Mouse (Mus musculus): ENCODE measurements around the gene Ube2m.

GRCm38 (mm10) chr7:13035211-13035855 lies 2.7 kb downstream of the Ube2m start:
- no peak for TF ChIP-seq CTCF (IDR thresholded peaks at IDR 0.05)
- no peak for TF ChIP-seq POLR2A (IDR thresholded peaks at IDR 0.05; ENCODE audit: insufficient read depth, low read depth, low read length)
- no peak for TF ChIP-seq EP300 (IDR thresholded peaks at IDR 0.05; ENCODE audit: insufficient read depth, low read depth, low read length)

Measured in heart, adult 2 months (tissue).